Mouse (Mus musculus) neural tube, embryonic 10.5 days (tissue): ENCODE results near the gene Il11.

ENCODE experiments used
- DNase-seq: peaks from one replicate; pipeline ENCODE4 v3.0.0-alpha.2; 2017; ENCODE audit warnings: low spot score; ENCODE audit errors: extremely low spot score

The Il11 gene

GRCm38 (mm10) chr7:4788499-4789435, 6.1 kb upstream of the Il11 start:
- peak; percentile 81 for DNase-seq

GRCm38 (mm10) chr7:4783667-4784268, 1.1 kb upstream of the Il11 start:
- no peak for DNase-seq

DNA sequence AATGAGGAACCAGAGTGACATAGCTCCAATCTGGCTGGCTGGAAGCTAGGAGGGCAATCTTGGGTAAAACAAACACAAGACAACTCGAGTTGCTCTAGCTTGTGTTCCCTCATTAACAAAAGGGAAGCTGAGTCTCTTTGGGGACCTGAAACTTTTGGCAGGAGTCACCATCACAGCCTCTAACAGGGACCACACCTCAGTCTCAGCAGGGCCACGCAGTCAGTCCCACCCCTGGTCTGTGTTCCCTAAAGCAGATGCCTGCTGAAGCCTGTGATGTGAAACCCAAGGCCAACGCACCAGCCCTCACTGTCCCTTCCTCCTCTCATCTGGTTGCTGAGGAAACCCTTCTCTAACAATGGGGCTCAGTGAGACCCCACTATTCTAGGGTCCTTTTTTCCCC, 529 bp downstream of the Il11 start:
- DNase-seq = no peak

DNA sequence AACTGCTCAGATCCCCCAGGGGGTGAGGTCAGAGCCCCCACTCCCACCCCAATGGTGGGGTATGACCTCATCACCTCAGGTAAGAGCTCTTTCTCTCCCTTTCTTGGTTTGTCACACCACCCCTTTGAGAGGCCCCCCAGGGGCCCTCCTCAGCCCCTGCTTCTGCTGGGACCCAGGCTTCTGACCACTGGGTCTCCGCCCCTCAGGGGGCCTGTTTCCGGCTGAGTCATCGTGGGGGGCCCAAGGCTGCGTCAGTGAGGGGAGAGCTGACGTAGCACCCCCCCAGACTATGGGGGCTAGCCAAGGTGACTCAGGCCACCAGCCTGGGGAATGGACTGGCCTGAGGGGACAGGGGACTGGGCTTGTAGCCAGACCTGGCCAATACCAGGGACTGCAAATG, 2.7 kb downstream of the Il11 start:
- no peak for DNase-seq

DNA sequence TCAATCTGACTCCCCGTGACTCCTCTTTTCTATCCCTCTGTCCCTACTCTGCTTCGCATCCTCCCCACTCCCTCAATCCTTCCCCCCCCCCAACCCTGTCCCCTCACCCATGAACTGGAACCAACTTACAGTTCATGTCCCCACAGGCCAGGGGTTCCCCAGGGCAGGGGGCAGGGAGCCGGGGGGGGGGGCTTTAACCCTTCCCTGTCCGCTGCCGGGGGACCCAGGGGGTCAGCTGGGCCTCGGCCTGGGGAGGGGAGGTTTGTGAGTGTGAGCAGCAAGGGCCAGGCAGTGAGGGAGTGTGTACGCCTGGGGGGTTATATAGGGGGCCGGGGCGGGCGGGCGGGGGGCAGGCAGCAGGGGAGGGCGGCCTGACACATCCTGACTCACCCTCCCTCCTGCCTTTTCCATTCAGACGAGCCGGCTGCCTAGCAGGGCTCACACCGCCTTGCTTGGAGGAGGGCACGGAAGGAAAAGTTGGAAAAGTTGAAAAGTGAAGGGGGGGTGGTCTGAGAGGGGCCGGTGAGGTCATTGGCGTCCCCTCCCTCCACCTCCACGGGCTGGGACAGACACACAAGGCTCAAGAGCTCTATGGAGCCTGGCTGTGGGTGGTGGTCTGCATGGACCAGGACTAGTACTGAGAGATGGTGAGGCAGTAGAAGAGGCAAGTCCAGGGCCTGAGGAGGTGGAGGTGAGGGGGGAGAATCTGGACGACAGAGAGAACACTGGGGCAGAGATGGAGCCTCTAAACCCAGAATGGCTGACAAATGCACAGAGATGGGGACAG, 4.6 kb downstream of the Il11 start:
- no peak for DNase-seq

DNA sequence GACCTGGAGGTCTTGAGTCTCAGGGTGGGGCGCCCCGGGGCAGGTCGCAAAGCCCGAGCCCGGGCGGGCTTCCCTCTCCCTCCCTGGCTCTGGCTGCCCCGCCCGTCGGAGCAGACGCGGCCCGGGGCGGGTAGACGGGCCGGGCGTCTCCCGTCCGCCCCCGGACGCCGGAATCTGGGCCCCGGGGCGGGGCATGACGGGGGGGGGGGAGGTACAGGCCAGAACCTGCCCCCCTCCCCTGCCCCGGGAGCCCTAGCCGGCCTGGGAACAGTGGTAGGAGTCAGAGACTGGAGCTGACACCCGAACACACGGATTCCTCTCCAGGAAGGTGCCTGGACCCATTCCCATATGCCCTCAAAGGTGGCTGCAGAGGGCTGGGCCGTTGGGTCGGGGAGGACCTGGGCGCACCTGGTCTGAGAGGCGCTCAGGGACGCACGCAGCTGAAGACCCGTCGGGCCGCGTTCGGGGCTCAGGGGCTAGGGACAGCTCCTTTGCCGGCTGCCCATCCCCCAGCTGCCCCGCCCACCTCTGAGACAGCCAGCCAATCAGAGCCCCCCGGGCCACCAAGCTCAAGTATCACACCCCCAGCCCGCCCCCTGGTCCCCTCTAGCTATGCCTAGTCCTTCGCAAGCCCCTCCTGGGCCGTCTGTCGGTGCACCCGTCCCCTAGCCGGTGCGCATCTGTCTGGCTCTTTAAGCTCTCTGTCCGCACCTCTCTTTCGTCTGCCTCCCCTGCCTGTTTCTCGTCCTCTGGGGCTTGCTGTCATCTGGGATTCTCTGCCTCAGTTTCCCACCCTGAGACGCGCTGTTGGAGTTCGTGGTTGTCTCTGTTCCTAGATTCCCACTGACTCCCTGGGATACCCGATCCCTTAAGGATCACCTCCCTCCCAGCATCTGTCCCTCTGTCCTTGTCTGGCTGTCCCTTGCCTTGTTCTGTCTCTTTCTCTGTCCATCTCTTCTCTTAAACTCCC, 5.5 kb downstream of the Il11 start:
- DNase-seq = peak; percentile 84

DNA sequence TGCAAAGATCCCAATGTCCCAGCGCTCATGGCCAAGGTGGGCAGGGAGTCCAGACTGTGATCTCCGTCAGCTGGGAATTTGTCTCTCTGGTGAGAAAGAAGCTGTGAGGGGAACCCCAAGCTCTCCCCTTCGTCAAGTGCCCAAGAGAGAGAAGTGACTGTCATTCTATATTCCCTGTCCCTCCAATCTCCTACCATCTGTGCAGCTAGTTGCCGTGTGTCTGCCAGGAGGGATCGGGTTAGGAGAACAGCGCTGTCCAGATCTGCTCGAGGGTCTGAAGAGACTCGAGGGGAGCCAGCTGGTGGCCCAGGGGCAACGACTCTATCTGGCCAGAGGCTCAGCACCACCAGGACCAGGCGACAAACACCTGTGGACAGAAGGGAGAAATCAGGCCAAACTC, 6.5 kb downstream of the Il11 start:
- no peak for DNase-seq

DNA sequence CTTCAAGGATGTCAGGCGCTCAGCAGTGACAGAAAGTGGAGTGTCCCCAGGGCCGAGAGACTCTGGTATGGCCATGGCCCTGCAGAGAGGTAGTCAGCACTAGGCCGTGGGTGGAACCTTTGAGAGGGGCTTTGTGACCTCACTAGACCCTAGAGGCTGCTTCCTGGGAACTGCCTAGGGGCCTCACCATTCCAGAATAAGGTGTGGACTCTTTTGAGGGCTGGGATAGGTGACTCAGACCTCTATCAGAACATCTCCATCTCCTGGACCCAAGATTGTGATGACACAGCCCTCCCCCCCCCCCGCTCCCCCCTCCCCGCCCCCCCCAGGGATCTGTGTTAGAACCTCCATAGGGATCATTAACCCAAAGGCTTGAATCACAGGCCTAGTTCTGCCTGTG, 11.5 kb downstream of the Il11 start, which contains the start of gene Fam71e2:
Gene Fam71e2 (minus strand): TSS at position 101 of the 400 bp plus-strand sequence.
- DNase-seq = no peak

- no peak for DNase-seq
These were observed 17.5 kb downstream of the Il11 start for GRCm38 (mm10) chr7:4764946-4765710.

GRCm38 (mm10) chr7:4759670-4760069, 23.0 kb downstream of the Il11 start:
- no peak for DNase-seq

DNA sequence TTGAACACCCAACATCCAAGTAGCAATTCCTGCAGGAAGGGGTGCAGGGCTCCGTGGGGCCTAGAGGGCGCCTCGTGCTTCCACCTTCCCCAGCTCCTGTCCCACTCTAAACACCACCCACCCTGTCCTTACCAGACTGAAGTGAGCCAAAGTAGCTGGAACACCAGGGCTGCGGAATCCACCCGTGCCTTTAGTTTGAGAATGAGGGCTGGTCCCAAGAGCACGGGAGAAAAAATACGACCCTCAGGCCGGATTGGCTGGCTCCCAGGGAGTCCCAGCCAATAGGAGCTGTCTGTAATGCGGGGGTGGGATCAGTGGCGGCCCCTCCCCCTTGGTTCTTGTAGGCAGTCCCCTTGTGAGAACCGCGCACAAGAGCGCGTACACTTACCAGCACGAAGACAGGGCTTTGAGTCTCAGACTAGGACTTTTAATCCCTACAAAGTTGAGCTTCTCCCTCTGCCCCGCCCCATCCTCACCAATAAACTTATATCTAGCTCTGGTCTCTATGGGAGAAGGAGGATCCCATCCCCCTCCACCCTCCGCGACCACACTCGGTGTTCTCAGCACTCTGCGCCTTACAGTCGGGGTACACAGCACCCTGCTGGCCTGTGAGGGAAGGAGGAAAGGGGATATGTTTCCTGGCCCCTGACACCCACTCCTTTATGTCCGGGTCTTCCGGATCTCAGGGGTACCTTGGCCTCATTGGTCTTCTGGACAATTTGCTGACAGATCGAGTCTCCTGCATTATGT, 29.7 kb downstream of the Il11 start, which contains the start of gene Cox6b2:
Gene Cox6b2 (minus strand): TSS at position 274 of the 750 bp plus-strand sequence.
- peak; percentile 84 for DNase-seq

- peak; percentile 31 for DNase-seq
These were observed 30.5 kb downstream of the Il11 start for GRCm38 (mm10) chr7:4751971-4752820.

DNA sequence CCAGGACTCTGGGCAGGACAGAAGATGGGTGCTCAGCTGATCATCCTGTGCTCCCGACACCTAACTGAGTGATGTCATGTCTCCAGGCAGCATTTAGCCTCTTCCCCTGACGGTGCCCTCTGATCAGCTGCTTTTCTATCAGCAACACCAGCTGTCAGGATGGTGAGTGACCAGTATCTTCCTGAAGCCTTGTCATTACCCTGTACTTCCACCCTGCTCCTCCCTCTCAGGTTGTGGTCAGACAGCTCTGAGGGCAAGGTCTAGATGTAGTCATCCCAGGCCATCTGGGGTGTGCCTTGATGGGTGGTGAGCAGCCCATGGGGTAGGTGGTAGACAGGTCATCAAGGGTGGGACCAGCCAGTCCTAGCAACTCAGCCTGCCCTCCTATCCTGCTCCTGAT, 33.5 kb downstream of the Il11 start:
- no peak for DNase-seq

- DNase-seq = no peak
These were observed 34.3 kb downstream of the Il11 start for GRCm38 (mm10) chr7:4748321-4748720.

DNA sequence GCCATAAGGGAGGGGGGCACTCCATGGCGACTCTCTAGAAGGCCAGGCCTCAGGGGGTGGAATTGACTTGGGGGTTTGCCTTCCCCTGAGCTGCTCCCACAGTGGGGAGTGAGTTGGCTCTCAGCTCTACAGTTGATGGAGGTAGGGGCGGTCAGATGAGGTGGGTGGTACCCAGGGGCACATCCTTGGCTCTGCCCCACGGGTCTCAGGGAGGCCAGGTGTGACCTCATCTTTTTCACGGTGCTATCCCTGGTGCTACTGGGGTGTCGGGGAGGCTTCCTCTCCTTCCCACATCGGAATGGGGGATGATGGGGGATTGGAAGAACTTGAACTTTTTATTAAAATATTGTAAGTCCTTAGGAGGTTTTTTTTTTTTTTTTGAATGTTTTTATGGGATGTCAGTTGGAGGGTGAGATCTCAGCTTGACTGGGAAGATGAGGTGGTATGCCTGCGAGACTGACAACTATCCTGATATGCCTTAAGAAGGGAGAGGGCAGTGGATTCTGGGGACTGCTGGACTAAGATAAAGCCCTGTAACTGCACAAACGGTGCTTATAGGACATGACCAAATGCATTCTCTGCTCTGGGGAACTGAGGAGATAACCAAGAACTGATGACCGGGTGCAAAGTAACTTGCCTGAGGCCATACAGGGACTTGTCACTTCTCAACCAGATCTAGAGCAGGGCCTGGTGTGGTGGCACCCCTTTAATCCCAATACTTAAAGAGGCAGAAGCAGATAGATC, 35.3 kb downstream of the Il11 start:
- DNase-seq = no peak

GRCm38 (mm10) chr7:4746326-4746980, 36.2 kb downstream of the Il11 start:
- no peak for DNase-seq

DNA sequence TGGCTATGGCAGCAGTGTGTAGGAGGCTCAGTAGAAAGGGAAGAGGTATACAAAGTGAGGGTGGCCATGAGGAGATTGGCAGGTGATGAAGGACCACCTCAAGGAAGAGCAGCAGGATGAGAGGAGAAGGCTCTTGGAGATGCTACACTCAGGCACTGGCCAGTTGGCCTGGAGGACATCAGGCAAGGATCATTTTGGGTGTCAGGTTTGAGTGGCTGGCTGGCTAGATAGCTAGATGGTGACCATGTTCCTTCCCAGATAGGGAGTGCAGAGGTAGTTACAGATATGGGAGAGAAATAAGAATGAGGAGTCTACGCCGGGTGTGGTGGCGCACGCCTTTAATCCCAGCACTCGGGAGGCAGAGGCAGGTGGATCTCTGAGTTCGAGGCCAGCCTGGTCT, 37.8 kb downstream of the Il11 start:
- DNase-seq = no peak
